Mouse (Mus musculus) myocyte (in vitro differentiated cells): ENCODE measurements around the gene Ap5z1.

Experiments used
- E2F4 ChIP-seq: IDR thresholded peaks from one replicate; pipeline ENCODE4 v1.6.1; 2011; ENCODE audit warnings: mild to moderate bottlenecking, control low read depth, moderate library complexity; ENCODE audit not compliant: insufficient read depth
- MAX ChIP-seq: IDR thresholded peaks from one replicate; pipeline ENCODE4 v1.6.1; 2011; ENCODE audit warnings: low read depth, mild to moderate bottlenecking, control low read depth
- POLR2A ChIP-seq: IDR thresholded peaks from one replicate; pipeline ENCODE4 v1.6.1; 2011; ENCODE audit warnings: low read depth, mild to moderate bottlenecking, control low read depth, moderate library complexity; ENCODE audit not compliant: insufficient read length
- USF1 ChIP-seq: IDR thresholded peaks from one replicate; pipeline ENCODE4 v1.6.1; 2011; ENCODE audit warnings: low read depth, mild to moderate bottlenecking, control low read depth, moderate library complexity

GRCm38 (mm10) chr5:142450846-142451245, 12.9 kb upstream of the Ap5z1 start:
- TF ChIP-seq USF1 (no peak), POLR2A (no peak), E2F4 (no peak), MAX (no peak)
